Mouse (Mus musculus) limb, embryonic 10.5 days (tissue): Measurements from ENCODE around the gene Tmeff1. TPM values are rescaled to one million over a fixed set of nuclear protein-coding genes. Genes with fewer than 3 reads are reported as not detected.

Experiments
- DNase-seq: peaks from one replicate; pipeline ENCODE4 v3.0.0-alpha.2; 2017; ENCODE audit warnings: low spot score
- H3K27ac ChIP-seq: fragments of 300-500 bp; sonication (generic); 2 replicates; pipeline ENCODE4 v1.5.1; 2016; ENCODE audit warnings: mild to moderate bottlenecking
- H3K27me3 ChIP-seq: fragments of 300-500 bp; sonication (generic); 2 replicates; pipeline ENCODE4 v1.6.1; 2016; ENCODE audit warnings: low read depth, mild to moderate bottlenecking; ENCODE audit not compliant: poor library complexity, severe bottlenecking
- H3K36me3 ChIP-seq: fragments of 300-500 bp; sonication (generic); 2 replicates; pipeline ENCODE4 v1.6.1; 2016; ENCODE audit warnings: mild to moderate bottlenecking, moderate library complexity
- H3K4me1 ChIP-seq: fragments of 300-500 bp; sonication (generic); 2 replicates; pipeline ENCODE4 v1.6.1; 2016
- H3K4me3 ChIP-seq: fragments of 300-500 bp; sonication (generic); 2 replicates; pipeline ENCODE4 v1.5.1; 2016; ENCODE audit warnings: mild to moderate bottlenecking, moderate library complexity
- H3K9me3 ChIP-seq: fragments of 300-500 bp; sonication (generic); replicated peaks from 2 replicates; pipeline ENCODE4 v1.6.1; 2016; ENCODE audit warnings: mild to moderate bottlenecking
- WGBS: fragments of 180-500 bp; shearing (Covaris S2); methylation state at CpG from one replicate; pipeline ENCODE4 v1.1.7; 2016; 5-methylcytosine and 5-hydroxymethylcytosine counted together
- polyA plus RNA-seq: library from polyadenylated mRNA; unstranded; fragments of >200 nt; fragmentation: Nextera tagmentation; extraction: Ambion mirVana; gene quantifications from 2 replicates; pipeline ENCODE4 v1.2.1, GENCODE M21; 2016

Gene Tmeff1
- polyA plus RNA-seq, 1 experiment from 2014 or later, result 109 TPM

DNA sequence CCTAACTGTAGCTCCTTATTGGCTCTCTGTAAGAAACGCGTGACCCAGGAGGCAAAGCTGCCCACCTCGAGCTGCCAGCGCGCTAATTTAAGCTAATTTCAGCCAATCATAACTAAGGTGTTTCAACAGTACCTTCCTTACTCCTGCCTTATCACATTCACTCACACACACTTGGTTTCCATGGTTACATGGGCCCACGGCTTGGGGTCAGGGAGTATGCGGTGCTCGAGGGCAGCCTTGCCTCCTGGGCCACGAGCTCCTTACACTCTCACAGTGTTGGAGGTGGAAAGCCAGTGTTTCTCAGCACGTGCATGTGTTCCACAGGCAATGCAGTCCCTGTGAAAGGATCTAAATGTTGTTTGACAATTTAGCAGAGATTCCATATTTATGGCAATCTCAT is 53.2 kb downstream of the Tmeff1 start:
- Histone ChIP-seq H3K27ac (no peak overlapping the region), H3K36me3 (peaks cover 97% of the 10 kb centered on the region)
- 83% methylated on average over 10 of the region's 10 CpGs for WGBS

DNA sequence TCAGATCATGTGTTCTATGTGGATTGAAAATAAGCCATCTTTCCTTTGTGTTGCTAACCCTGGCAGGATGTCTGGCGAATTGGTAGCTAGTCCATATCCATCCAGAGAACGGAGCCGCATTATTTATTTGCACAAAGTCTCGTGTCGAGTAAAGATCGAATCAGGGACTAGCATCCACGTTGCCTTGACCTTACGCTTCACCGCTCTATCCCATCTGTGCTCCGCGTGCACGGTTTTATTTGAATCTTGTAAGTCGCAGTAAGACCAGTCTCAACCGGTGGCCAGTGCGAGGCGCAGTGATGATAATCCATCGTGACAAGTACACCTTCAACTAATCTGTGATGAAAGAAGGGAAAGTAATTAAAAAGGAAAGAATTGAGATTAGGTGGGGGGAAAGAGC is 54.5 kb downstream of the Tmeff1 start:
- Histone ChIP-seq H3K27ac (no peak overlapping the region), H3K4me3 (no peak overlapping the region), H3K9me3 (no peaks in the 10 kb centered on the region), H3K27me3 (no peaks in the 10 kb centered on the region), H3K36me3 (peaks cover 98% of the 10 kb centered on the region), H3K4me1 (no peaks in the 10 kb centered on the region; the same call in 1 of the 2 replicates)
- 97% methylated on average over 17 of the region's 17 CpGs for WGBS
- DNase-seq, result no peak

More for the DNA sequence above, 53.2 kb downstream of the Tmeff1 start:
- Histone ChIP-seq H3K27me3 (no peaks in the 10 kb centered on the region), H3K9me3 (no peaks in the 10 kb centered on the region), H3K4me1 (peaks cover 6% of the 10 kb centered on the region; the same call in 1 of the 2 replicates), H3K4me3 (no peak overlapping the region)
- DNase-seq, result no peak

- H3K27ac ChIP-seq, result no peak overlapping the region
- H3K4me1 ChIP-seq, result no peaks in the 10 kb centered on the region
- peaks cover 97% of the 10 kb centered on the region for H3K36me3 ChIP-seq
- no peaks in the 10 kb centered on the region for H3K9me3 ChIP-seq
- DNase-seq, result no peak
- H3K4me3 ChIP-seq, result no peak overlapping the region
- H3K27me3 ChIP-seq, result no peaks in the 10 kb centered on the region
- WGBS, result 89% methylated on average over 6 of the region's 6 CpGs
Observed at GRCm38 (mm10) chr4:48643801-48644200, 58.8 kb downstream of the Tmeff1 start.

DNA sequence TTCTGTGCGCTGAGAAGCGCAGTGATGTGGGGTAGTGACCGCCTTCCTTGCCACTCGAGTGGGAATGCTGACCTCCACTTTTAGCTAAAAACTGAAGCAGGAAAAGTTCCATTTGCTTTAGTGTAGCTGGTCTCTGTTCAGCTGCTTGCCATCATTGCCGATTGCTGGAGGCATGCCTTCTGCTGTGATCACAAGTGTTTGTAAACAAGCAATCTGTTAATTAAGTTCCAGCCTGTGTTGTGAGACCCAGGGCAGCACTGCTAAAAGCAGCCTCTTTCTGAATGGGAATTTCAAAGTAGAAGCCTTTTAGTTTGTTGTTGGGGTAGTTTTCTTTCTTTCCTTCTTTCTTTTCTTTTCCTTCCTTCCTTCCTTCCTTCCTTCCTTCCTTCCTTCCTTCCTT is 61.2 kb downstream of the Tmeff1 start:
- H3K4me3 ChIP-seq, result no peak overlapping the region

GRCm38 (mm10) chr4:48650617-48651360 is 65.8 kb downstream of the Tmeff1 start:
- Histone ChIP-seq H3K27ac (no peak overlapping the region), H3K4me3 (no peak overlapping the region), H3K9me3 (no peaks in the 10 kb centered on the region), H3K27me3 (no peaks in the 10 kb centered on the region), H3K4me1 (no peaks in the 10 kb centered on the region), H3K36me3 (peaks cover 96% of the 10 kb centered on the region)
- no peak for DNase-seq
- 94% methylated on average over 10 of the region's 10 CpGs for WGBS

More for the DNA sequence above, 61.2 kb downstream of the Tmeff1 start:
- H3K27me3 ChIP-seq, result no peaks in the 10 kb centered on the region
- H3K36me3 ChIP-seq, result peaks cover 95% of the 10 kb centered on the region
- 87% methylated on average over 5 of the region's 5 CpGs for WGBS
- H3K4me1 ChIP-seq, result no peaks in the 10 kb centered on the region
- H3K9me3 ChIP-seq, result no peaks in the 10 kb centered on the region
- no peak overlapping the region for H3K27ac ChIP-seq
- DNase-seq, result no peak

GRCm38 (mm10) chr4:48654118-48654517 is 69.1 kb downstream of the Tmeff1 start:
- Histone ChIP-seq H3K27me3 (no peaks in the 10 kb centered on the region), H3K4me3 (no peak overlapping the region), H3K4me1 (no peaks in the 10 kb centered on the region), H3K9me3 (no peaks in the 10 kb centered on the region), H3K27ac (no peak overlapping the region), H3K36me3 (peaks cover 96% of the 10 kb centered on the region)
- no peak for DNase-seq
- WGBS, result 84% methylated on average over 4 of the region's 4 CpGs

DNA sequence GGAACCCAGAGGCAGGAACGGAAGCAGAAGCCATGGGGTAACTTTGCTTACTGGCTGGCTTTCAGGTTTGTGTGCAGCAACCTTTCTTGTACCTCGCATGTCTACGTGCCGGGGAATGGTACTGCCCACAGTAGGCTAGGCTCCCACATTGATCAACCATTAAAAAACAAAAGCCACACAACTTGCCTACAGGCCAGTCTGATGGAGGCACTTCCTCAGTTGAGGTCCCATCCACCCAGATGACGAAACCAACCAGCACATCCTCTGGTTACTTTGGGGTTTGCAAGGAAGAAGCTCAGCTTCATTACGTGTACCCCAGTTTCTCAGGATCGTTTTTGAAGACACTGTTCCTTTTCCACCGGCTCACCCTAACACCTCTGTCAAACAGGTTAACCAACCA is 71.6 kb downstream of the Tmeff1 start:
- no peak for DNase-seq
- Histone ChIP-seq H3K4me3 (no peak overlapping the region), H3K9me3 (no peaks in the 10 kb centered on the region), H3K27me3 (no peaks in the 10 kb centered on the region), H3K36me3 (peaks cover 98% of the 10 kb centered on the region), H3K27ac (no peak overlapping the region), H3K4me1 (no peaks in the 10 kb centered on the region)
- 96% methylated on average over 8 of the region's 8 CpGs for WGBS

GRCm38 (mm10) chr4:48660144-48660543 is 75.2 kb downstream of the Tmeff1 start:
- WGBS, result 91% methylated on average over 4 of the region's 4 CpGs
- DNase-seq, result no peak
- peaks cover 94% of the 10 kb centered on the region for H3K36me3 ChIP-seq
- H3K9me3 ChIP-seq, result no peaks in the 10 kb centered on the region
- H3K4me3 ChIP-seq, result no peak overlapping the region
- H3K27ac ChIP-seq, result no peak overlapping the region
- no peaks in the 10 kb centered on the region for H3K27me3 ChIP-seq
- no peaks in the 10 kb centered on the region for H3K4me1 ChIP-seq

DNA sequence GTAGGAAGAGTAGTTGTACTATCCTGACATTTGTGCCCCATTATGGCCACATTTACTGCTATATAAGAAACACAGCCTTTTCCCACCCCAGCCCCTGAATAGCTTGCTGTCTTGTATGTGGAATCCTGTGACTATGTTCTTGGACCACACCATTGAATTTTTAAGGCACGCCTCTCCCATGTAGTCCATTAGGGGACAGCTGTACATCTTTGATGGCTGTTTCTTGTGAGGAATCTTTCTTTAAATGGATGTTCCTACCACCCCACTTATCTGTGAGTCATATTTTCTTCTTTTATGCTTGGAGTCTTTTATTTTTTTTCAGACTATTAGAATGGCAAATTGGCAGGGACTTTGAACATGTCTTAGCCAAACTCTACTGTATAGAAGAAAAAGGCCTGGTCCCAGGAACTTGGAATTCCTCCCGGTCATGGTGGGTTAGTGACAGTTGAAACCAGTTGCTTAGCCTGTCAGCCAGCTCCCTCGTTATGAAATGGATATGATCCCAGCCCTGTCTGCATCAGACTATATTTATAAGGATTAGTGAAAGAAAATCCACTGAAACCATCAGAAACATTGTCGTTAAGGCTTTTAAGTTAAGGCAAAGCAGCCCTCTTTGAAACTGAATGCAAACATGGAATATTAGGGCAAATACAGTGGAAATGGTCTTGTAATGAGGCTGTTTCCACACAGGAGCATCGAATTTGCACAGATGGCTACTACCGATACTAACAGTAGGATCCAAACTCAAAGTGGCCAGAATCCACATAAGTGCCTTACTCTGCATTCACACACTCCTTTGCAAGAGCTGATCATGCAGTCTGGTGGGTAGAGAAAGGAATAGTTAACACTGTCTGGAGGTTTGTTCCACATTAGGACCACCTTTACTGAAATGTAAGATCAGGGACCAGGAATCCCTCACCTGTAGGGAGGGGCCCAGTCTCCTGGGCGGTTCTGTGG is 75.9 kb downstream of the Tmeff1 start:
- 93% methylated on average over 7 of the region's 7 CpGs for WGBS
- no peak for DNase-seq
- Histone ChIP-seq H3K36me3 (peaks cover 94% of the 10 kb centered on the region), H3K27ac (no peak overlapping the region), H3K4me1 (no peaks in the 10 kb centered on the region), H3K4me3 (no peak overlapping the region), H3K9me3 (no peaks in the 10 kb centered on the region), H3K27me3 (no peaks in the 10 kb centered on the region)

GRCm38 (mm10) chr4:48663271-48663670 is 78.3 kb downstream of the Tmeff1 start, which contains the start of gene Cavin4:
Gene Cavin4, plus strand, starts transcription at chr4:48663514.
- Histone ChIP-seq H3K27ac (no peak within 1 kb of the TSS), H3K4me3 (no peak within 1 kb of the TSS), H3K36me3 (peaks cover 85% of the 10 kb centered on the region), H3K27me3 (no peaks in the 10 kb centered on the region), H3K9me3 (no peaks in the 10 kb centered on the region), H3K4me1 (no peaks in the 10 kb centered on the region)
- no peak for DNase-seq
- 94% methylated on average over 10 of the region's 10 CpGs for WGBS

- Histone ChIP-seq H3K36me3 (peaks cover 85% of the 10 kb centered on the region), H3K9me3 (no peaks in the 10 kb centered on the region), H3K27ac (no peak overlapping the region), H3K4me3 (no peak overlapping the region), H3K27me3 (no peaks in the 10 kb centered on the region), H3K4me1 (no peaks in the 10 kb centered on the region)
- no peak for DNase-seq
- WGBS, result 90% methylated on average over 6 of the region's 6 CpGs
Observed at GRCm38 (mm10) chr4:48664021-48664420, 79.0 kb downstream of the Tmeff1 start.

DNA sequence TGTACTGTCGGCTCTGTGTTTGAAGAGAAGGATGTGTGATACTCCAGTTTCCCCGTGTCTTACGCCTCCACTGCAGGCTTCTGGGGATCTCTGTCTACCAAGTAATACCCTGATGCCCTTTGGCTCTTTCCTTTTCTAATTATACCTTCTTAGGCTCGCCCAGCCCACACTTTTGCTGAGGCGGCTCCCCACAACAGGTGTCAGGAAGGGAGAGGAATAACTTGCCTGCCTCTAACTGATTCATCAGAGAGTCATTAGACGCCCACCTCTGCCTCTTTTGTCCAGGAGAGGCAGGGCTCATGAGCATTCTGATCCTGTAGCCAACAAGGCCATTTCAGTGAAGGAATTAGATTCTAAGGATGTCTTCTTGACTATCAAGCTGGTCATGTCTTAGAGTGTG is 82.3 kb downstream of the Tmeff1 start:
- H3K36me3 ChIP-seq, result peaks cover 85% of the 10 kb centered on the region
- WGBS, result 91% methylated on average over 6 of the region's 6 CpGs
- H3K9me3 ChIP-seq, result no peaks in the 10 kb centered on the region
- no peak overlapping the region for H3K4me3 ChIP-seq
- no peak for DNase-seq
- no peaks in the 10 kb centered on the region for H3K4me1 ChIP-seq
- H3K27me3 ChIP-seq, result no peaks in the 10 kb centered on the region
- no peak overlapping the region for H3K27ac ChIP-seq

GRCm38 (mm10) chr4:48672915-48673314 is 87.9 kb downstream of the Tmeff1 start:
- DNase-seq, result no peak
- H3K27ac ChIP-seq, result no peak overlapping the region
- H3K9me3 ChIP-seq, result no peaks in the 10 kb centered on the region
- H3K36me3 ChIP-seq, result peaks cover 100% of the 10 kb centered on the region
- no peak overlapping the region for H3K4me3 ChIP-seq
- WGBS, result 95% methylated on average over 5 of the region's 5 CpGs
- H3K4me1 ChIP-seq, result no peaks in the 10 kb centered on the region
- H3K27me3 ChIP-seq, result no peaks in the 10 kb centered on the region
